Mouse (Mus musculus): ENCODE data around the gene Hs6st2. TPM values are rescaled to one million over a fixed set of nuclear protein-coding genes. Genes with fewer than 3 reads are reported as not detected.

Hs6st2 gene
- polyA plus RNA-seq (2017; shearing (Covaris generic)), result under 1 TPM in 1 of 3 experiments, not detected in 2; 0.12 TPM

DNA sequence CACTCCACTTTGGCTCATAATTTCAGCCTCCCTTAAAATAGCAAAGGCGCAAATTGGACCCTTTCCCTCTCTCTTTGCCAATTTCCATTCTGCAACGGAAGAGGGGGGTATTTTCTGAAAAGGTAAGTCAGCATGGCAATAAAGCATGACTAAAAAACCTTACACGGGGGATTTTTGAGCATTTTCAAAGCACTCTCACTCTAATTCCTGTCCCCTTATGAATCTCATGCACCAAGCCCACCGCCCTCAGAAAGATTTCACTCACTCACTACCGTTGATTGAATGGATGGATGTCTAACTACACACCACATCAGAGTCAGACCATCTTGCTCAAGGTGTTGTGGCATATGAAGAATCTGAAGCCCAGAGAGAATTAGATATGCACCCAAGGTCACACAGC lies at the start of gene Hs6st2:
Gene Hs6st2 (minus strand): TSS at position 101 of the 400 bp plus-strand sequence.
- no peak for ATAC-seq

DNA sequence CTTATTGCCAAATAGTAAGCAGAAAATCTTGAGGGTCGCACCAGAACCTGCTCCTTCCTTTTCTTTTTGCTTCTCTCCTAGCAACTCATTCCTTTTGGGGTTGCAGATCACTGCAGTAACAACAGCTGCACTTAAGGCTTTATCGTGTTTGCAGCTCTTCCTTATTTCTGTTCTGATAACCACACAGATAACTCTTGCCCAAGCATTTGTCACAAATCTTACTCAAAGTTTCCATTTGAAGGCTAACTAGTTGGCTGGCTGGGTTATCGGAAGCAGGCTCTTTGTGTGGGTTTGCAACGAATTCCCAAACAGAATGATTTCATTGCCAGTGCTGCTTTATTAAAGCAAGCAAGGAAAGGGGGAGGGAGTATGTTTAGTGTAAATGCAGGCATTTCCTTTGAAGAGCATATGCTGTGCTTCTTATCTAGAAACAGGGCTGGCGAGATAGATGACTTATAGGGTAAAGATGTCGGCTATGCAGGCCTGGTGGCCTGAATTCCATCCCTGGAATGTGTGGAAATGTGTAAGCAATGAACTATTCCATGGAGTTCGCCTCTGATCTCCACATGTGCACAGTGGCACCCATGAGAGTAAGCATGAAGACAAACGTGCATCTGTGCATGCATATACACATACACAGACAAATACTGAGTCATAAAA lies 32.6 kb upstream of the Hs6st2 start:
- no peak for ATAC-seq

DNA sequence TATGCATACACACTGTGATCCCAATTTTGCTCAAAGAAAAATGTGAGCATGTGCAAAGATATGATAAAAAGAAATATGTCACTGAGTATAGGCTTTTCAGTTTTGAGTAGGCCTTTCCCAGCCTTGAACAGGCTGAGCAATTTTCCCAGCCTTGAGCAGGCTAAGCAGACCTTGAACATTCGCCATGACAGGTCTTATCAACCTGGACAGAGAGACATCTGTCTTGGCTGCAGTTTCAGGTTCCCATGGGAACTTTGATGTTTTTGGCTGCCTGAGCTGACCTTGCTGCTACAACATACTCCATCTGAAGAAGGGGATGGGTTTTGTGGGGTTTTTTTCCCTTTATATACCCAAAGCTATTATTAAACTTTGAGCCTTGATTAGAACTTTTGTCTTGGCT lies 31.3 kb upstream of the Hs6st2 start:
- no peak for ATAC-seq

DNA sequence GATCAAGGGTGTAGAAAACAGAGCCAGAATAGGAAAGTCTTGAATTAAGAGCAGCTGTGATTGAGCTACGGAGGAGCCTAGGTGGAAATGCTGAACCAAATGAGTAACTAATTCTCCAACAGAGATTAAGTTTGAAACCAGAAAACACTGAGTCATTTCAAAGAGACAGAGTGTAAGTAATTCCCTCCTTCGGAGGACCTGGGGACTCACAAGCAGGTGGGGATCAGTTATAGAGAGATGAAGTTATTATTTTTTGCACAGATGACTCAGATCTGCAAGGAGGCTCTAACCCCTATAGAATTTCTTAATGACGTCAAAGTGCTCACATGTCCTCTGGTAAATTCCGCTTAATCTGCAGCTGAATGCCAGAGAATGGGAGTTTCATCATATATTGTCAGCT lies 21.2 kb upstream of the Hs6st2 start:
- no peak for ATAC-seq

DNA sequence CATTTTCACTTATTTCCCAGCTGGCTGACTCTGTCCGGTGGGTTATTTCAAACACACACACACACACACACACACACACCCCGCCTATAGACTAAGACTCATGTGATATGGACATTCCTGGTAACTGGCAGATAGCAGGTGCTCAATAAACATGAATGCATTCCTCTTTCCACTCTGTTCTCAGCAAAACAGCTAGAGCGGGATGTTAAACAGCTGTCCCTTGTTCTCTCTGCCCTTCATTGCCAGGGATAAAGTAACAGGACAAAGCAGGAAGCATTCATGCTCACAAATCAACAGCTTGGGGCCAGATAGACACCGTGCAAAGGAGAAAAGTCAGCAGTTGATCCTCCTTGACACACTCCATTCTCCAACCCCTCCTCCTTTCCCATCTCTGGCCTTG lies 17.4 kb upstream of the Hs6st2 start:
- no peak for ATAC-seq

DNA sequence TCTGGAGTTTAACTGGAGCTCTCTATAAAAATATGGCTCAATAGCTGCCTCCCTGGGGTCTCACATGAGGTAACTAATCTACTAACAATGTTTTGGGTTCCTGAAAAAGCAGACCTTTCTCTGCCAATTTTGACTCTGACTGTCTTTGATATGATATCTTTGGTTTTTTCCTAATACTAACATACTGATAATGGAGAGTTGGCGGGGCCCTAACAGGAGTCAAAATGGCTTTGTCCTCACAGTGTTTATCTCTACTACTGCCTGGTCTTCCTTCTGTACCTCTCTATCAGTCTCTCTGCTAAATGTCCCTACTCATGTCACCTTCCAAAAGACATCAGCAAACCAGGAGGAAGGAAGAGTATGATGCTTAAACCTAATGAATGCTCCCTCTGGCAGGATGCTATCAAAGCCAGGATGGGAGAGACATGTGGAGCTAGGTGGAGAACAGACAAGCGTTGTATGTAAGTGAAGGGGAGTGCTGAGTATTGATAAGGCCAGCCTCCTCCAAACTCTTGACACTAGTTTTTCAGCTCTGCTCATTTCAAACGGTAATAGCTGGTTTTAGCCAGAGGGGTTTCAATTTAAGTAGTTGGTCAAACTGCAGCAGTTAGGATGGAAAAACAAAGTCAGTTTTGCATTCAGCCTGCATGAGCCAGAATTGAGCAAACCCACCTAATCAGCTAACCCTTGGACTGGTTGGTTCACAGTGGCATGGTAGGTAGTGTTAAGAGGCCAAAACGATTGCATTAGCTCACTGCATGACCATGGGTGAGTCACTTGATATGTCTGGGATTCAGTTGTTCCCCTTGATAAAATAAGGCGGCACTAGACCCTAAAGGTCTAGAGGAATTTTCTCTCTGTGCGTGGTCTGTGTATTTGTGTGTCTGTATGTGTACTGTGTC lies 4.6 kb upstream of the Hs6st2 start:
- ATAC-seq, result no peak

DNA sequence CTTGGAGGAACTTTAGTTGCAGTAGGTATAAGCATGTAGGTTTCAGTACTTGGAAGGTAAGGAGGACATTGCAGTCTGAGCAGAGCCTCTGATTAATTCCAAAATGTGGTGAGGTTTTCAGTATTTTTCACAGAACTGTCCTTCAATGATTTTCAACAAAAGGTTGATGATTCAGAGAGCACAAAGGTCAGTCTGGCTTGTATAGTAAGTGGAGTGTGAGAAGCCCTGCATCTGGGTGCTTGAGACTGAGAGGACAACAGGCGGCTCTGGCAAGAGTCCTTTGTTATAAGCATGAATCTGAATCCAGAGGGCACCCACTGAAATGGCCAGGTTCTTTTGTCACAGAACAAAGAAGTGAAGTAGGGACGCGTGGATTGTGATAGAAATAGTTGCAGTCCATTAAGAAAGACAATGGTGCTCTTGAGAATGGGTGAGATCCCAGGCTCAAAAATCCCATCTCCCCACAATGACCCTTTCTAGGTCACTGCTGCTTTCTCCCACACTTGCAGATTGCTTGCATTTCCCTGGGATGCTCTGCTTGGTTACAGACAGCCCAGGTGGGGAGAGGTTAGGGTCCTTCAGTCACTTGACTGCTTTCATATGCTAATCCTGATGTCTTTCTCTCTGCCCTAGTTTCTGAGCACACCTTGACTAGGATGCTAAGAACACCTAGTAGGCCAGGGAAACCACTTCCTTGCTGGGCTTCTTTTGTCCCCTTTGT lies 2.8 kb upstream of the Hs6st2 start:
- no peak for ATAC-seq

DNA sequence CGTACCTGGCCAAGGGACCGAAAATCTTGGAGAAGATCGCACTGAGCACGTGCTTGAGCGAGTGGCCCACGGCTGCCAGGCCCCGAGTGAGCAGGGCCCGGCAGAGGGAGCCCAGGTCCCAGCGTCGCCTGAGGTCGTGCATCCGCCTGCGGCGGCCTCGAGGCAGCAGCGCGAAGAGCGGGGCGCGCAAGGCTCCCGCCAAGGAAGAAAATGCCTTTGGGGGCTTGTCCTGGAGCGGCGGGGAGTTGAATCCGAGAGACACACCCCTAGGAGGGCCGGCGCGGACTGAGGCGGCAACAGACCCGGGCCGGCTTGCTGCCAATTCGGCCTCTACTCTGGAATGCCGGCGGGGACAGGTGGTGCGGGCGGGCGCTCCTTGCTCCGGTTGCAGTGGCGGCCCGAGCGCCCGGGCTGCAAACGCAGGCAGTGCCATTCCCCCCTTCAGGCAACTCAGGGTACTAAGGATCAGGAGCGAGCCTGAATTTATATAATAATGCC lies 437 bp downstream of the Hs6st2 start:
- no peak for ATAC-seq

DNA sequence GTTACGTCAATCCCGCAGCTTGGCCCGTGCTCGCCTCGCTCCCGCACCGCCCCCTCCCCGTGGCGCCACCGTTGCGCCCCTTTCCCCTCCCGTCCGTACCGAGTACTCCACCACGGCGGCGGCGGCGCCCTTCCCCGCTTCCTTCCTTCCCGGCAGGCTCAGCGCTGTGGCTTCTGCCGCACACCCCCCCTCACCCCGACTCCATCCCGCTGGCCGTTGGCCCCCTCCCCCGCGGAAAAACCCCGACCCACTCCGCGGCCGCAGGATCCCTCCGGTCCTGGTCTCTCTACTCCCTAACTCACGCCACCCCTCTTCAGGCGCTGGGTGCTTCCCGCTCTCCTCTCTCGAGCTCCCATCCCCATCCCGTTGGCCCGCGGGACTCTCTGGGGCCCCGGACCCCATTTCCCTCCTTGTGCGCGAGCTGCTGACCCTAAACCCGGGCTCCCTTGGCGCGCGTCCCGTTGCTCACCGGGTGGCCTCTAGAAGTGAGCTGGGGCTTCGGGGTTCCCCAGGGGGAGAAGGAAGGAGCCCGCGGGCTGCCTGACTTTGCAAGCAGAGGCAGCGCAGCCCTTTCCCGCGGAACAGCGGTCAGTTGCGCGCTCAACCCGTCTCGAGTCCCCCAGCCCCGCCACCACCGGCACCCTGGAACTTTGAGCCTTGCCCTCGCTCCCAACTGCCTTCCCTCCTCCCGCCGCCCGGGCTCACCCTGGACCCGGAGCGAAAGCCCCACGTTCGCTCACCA lies 1.1 kb downstream of the Hs6st2 start:
- no peak for ATAC-seq

DNA sequence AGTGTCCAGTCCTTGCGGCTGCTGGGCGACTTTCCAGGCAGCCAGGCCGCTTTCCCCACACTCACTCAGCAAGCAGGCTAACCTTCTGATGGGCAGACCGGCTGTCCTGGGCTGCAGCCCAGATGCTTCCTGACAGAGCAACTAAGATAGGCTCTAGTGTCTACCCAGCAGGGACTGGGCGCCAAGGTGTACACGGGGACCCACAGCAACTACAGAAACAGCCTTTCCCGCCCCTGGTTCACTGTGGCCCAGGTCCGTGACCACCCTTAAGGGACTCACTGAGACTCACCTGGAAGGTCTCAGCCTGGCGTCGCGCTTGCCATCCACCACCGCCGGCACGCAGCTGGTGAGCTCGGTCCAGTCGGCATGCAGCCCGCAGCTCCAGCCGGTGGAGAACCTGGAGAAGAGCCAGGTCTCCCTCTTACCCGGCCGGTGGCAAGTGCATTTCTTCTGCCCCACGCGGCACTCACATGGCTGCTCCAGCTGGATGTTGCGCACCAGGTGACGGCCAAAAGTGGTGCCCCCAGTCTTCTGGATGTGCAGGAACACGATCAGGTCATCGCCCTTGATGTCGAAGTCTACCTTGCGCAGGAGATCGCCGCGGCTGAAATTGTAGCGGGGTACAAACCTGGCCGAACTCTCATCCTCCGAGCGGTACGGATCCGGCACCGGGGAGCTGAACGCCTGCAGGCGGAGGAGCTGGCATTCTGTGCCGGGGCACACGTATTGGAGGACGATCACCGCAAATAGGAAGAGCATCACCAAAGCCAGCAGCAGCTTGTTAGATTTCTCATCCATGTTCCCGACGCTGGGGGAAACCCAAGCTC lies 1.8 kb downstream of the Hs6st2 start:
- ATAC-seq, result no peak

DNA sequence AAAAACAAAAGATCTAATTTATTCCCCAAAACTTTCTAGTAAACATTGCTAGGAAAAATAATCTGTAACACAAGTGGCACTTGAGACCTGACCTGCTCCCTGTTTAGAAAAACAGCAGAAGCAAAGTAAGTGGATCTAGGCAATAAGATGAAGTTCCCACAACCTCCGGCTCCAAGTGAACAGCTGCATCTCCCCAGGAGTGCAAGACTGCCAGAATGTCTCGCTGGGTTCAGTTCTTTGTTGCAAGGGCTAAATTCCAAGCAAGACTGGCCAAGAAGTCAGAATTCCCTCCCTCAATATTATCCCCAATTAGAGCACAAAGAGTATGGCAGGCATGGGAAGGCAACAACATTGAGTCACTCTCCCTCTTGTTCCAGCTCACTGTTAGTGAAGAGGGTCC lies 23.4 kb downstream of the Hs6st2 start:
- no peak for ATAC-seq

DNA sequence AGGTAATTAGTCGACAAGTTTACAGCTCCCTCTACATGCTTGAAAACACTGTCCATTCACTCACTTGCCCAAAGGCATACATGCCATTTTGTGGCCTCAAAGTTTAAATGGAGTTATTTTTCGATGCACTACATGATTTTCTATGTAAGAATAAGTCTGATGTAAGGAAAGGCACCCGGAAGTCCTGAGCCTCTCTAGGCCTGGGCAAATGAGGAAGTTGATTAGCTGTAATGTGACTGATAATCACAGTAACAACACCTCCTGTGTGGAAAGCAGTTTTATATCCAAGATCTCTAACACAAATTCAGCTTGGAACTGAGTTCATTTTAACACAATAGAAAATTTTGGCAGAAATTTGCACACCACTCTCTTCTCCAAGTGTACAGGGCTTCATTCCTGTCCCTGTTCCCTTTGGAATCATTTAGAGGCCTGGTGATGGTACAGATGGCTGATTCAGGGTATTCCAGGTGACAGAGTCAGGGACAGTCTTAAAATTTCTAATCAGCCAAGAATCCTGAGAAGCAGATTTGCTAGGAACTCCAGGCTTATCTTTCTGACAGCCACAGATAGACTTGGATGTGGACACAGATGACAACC lies 38.9 kb downstream of the Hs6st2 start:
- ATAC-seq, result no peak

DNA sequence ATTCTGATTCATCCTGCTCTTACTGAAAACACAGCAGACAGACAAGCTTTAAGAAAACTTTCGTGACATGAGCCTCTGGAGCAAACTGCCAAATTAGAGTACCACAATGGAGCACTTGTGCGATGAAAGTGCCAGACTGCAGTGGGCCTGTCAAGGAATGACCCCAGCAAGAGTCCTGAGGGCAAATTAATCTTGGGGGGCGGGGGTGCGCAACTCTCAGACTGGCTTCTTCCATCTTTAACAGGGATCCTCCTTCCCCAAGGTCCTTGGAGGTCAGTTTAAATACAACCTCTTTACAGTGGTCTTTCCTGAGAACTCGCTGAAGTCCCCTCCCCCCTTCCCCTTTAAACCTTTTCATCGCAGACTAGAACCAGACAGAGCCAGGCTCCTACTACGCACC lies 45.9 kb downstream of the Hs6st2 start:
- no peak for ATAC-seq

DNA sequence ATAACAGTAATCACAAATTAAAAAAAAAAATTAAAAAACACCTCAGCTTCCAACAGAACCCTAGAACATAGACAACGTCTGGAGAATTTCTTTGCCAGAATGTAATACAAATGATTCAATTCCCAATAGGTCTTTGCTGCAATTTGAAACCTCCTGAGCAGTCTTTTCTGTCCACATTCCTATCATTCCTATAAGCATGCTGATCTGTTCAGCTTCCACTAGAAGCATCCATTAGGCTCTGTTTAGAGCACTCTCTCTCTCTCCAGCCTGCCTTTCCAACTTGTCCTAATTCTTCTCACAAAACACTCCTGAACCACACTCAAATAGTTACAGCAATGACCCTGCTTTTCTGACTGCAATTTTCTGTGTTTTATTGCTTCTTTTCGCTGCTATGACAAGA lies 50.3 kb downstream of the Hs6st2 start:
- ATAC-seq, result no peak

DNA sequence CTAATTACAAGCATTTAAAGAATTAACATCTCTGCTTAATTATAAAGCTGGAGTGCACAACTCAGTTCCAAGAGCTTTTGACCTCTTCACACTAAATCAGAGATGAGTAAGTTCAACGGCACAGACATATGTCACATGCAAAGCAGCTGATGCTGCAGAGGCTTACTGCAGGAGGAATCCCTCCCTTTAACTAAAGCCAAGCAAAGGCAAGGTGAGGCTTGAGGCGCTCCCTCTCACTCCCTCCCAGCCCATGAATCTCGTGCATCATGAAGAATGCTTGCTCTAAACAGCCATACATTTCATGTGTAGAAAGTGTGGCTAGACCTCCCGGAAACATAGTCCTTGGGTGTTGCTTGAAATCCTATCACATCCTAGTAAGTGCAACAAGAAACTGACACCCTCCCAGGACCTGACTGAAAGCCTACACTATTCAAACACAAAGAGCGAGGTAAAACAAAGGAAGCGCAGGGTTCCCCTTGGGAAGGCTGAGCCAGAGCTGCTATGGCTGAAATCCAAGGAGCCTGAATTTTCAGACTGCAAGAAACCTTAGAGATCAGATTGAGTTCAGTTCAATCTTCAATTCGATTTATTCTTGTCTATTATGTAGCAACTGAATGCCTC lies 67.2 kb downstream of the Hs6st2 start:
- no peak for ATAC-seq

DNA sequence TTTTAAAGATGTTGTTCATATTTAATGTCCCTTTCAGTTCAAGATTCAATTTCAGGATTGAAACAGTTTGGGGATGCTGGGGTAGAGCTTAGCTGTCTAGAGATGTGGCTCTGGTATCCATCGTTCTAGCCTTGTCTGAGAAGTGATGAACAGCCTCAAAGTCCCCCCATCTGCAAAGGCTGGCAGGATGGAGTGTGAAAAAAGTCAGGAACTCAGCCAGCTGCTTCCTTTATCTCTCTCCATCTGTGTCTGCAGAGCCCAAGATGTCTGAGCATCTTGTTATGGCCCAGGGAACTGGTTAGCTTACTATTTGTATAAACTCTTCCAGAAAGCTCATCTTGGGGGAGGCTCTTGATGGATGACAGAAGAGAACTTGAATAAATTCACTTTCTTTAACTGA lies 70.9 kb downstream of the Hs6st2 start:
- no peak for ATAC-seq

DNA sequence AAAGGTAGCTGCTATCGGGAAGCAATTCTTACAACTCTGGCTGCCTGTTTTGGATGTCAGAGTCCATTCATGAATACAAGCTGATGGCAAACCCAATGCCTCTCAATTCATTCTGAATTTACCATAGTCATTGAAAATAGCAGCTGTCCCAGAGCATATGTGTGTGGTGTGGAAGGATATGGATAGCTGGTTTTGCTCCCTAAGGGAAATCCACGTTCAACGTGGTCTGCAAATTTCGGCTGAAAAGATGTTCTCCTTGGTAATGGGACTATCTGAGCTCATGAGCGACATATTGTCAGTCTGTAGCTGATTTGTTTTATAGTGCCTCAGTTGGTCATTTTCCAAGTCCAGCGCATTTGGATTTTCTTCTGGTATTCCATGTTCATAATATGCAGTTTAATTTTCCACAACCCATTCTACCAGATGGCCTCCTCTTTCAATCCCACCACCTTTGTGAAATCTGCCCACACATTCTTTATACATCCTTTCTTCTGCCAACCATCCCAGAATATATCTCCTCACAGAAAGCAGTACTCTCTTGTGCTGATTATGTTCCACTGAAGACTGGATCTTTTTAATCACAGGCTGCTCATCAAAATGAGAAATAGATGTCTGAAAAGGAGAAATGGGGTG lies 75.3 kb downstream of the Hs6st2 start:
- ATAC-seq, result no peak

DNA sequence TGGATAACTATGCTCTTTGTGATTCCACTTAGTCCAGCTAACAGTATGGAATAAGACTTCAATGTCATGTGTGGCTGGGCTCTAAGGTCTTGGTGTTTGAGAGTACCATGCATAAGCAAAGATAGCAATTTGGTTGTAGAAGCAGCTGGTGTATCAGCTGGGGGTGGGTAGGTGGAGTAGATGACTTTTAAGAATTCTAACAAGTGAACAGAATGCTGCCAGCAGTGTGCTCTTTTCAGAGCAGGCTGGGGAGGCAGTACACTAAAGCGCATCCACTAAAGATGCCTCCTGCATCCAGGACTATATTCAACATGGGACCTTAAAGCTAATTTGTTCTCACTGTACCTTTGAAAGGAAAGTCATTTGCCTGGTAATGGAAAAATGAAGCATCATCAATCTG lies 88.9 kb downstream of the Hs6st2 start:
- ATAC-seq, result no peak

DNA sequence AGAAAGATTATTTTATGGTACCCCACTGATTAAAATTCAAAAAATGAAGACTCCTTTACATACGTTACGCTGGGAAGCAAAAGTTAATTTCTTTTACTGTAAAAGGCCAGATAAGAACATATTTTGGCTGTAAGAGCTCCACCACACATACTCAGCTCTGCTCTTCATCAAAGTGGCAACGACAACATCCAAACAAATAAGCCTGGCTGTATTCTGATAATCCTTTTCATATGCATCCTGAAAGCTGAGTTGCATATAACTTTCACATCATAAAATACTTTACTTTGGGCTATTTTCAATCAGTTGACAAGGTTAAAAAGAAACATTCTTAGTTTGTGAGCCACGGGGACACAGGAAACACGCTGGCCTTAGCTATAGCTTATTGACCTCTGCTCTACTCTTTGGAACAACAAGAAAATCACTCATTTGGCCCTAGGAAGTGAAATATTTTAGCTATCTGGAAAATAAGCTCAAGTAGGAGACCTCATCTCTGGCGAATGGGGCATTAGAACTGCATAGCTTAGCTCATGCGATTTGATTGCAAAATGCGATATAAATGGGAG lies 91.1 kb downstream of the Hs6st2 start:
- no peak for ATAC-seq

DNA sequence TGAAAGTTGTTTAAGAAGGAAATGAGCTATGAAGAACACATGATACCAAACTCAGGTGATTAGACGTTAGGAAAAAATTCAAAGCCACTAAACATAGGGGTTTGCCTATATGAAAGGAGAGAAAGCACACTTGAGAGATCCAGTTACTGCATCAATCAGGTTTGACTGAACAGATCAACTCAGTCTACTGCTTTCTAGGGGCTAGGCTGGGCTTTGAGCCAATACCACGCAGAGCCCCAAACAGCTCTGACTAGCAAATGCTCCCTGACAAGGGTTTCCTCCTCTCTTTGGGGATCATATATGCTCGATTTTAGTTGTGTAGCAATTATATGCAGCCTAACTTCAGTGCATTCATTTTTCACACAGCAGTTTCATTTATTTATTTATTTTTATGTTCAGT lies 96.2 kb downstream of the Hs6st2 start:
- no peak for ATAC-seq

Measured in inflammation-experienced regulatory T-cells, adult 6 months (primary cell).